Comparison of ENCODE assay signal across 8 mouse cellular contexts in genomic region chr17:12372021-12372420, GRCm38 (mm10). TPM values are rescaled to one million over a fixed set of nuclear protein-coding genes. Genes with fewer than 3 reads are reported as not detected.
A peak's percentile ranks its signal among the peaks of the same experiment; 100 is the strongest.
DNase-seq lines count a peak whose midpoint lies in the region; ATAC-seq and TF ChIP-seq lines count a peak whose summit lies in the region.

No protein-coding gene starts in this region.

- TF ChIP-seq CTCF in G1E (IDR thresholded peaks at IDR 0.05; ENCODE audit: low read depth, low read length), result peak; percentile 96

- no peak overlapping the region for H3K27ac ChIP-seq in forebrain, embryonic 13.5 days
- no peak overlapping the region for H3K27ac ChIP-seq in lung, embryonic 16.5 days (ENCODE audit: low read length)

- H3K9ac ChIP-seq in forebrain, embryonic 13.5 days, result no peak overlapping the region
- no peak overlapping the region for H3K9ac ChIP-seq in lung, embryonic 16.5 days (ENCODE audit: low read length)

- H3K4me2 ChIP-seq in forebrain, embryonic 13.5 days, result no peak overlapping the region
- peak overlapping the region; percentile 36 for H3K4me2 ChIP-seq in lung, embryonic 16.5 days (ENCODE audit: low read depth, low read length)

- peak; percentile 51 for ATAC-seq in G1E (ENCODE audit: extremely low read depth, insufficient number of reproducible peaks, low FRiP score, poor library complexity, severe bottlenecking)
- ATAC-seq in cerebellum, adult (ENCODE audit: insufficient number of reproducible peaks, low FRiP score, low TSS enrichment), result peak; percentile 43; the same call in 1 of the 2 replicates
- peak; percentile 46 for ATAC-seq in forebrain, embryonic 13.5 days
- ATAC-seq in lung, embryonic 16.5 days (ENCODE audit: low read depth), result peak; percentile 39; the same call in 1 of the 2 replicates

- no peaks in the 10 kb centered on the region for H3K9me3 ChIP-seq in G1E (replicated peaks)
- H3K9me3 ChIP-seq in forebrain, embryonic 13.5 days (replicated peaks), result no peaks in the 10 kb centered on the region
- H3K9me3 ChIP-seq in lung, embryonic 16.5 days (ENCODE audit: control insufficient read depth, low read length), result no peaks in the 10 kb centered on the region

- no peaks in the 10 kb centered on the region for H3K36me3 ChIP-seq in G1E (replicated peaks)
- no peaks in the 10 kb centered on the region for H3K36me3 ChIP-seq in forebrain, embryonic 13.5 days (ENCODE audit: poor library complexity, severe bottlenecking)
- H3K36me3 ChIP-seq in lung, embryonic 16.5 days (ENCODE audit: control insufficient read depth, insufficient read depth, low read length), result no peaks in the 10 kb centered on the region

- 26% methylated on average over 4 of the region's 4 CpGs for WGBS in forebrain, embryonic 13.5 days
- WGBS in lung, embryonic 16.5 days, result 14% methylated on average over 4 of the region's 4 CpGs

- intact Hi-C loops in heart, postnatal 10 days (cut with DNase I), result no loop called here

- H3K4me1 ChIP-seq in G1E (ENCODE audit: insufficient read depth, low read depth, low read length), result peaks cover 32% of the 10 kb centered on the region
- peaks cover 5% of the 10 kb centered on the region for H3K4me1 ChIP-seq in forebrain, embryonic 13.5 days
- H3K4me1 ChIP-seq in lung, embryonic 16.5 days (replicated peaks; ENCODE audit: control insufficient read depth, insufficient read depth, low read length), result peaks cover 5% of the 10 kb centered on the region; the same call in 1 of the 2 replicates

- H3K27me3 ChIP-seq in G1E (ENCODE audit: insufficient read depth, low read length), result peaks cover 54% of the 10 kb centered on the region
- H3K27me3 ChIP-seq in forebrain, embryonic 13.5 days, result no peaks in the 10 kb centered on the region
- no peaks in the 10 kb centered on the region for H3K27me3 ChIP-seq in lung, embryonic 16.5 days (ENCODE audit: control insufficient read depth, insufficient read depth, low read depth, low read length)

- H3K4me3 ChIP-seq in G1E (ENCODE audit: low read depth, low read length), result no peak overlapping the region
- H3K4me3 ChIP-seq in forebrain, embryonic 13.5 days, result no peak overlapping the region
- H3K4me3 ChIP-seq in lung, embryonic 16.5 days (ENCODE audit: low read length), result no peak overlapping the region

- DNase-seq in G1E (ENCODE audit: low spot score), result peak; percentile 54
- peak; percentile 70 to 83 for DNase-seq in heart, postnatal 10 days
- DNase-seq in layer of hippocampus, adult 8-10 months (ENCODE audit: low spot score in 2 of 2), result peak; percentile 46 to 71
- DNase-seq in ovary, postnatal 10 days (ENCODE audit: low spot score), result peak; percentile 10
- DNase-seq in thymus, postnatal 36 days, result peak; percentile 64 to 71

RNA-seq across cellular contexts. Expression of gene Plg, which starts 6.4 kb away (rescaled TPM):
- total RNA-seq in G1E (2014; fragmentation: Nextera tagmentation) (not detected in 2 replicates), G1E (2017) (0.06 TPM in 1 of 2 replicates, not detected in the other)
- not detected in 2 replicates for polyA plus RNA-seq in G1E (2012)
- polyA plus RNA-seq in forebrain, embryonic 13.5 days (2015; fragmentation: Nextera tagmentation; extraction: Ambion mirVana), result 0.10 and 0.40 TPM in 2 replicates
- total RNA-seq in heart, postnatal 10 days (2021), result not detected
- total RNA-seq in layer of hippocampus, adult 8-10 months (2022), result under 1 TPM in 1 of 4 experiments, not detected in 3; 0.16 TPM
- polyA plus RNA-seq in lung, embryonic 16.5 days (2015; fragmentation: Nextera tagmentation; extraction: Ambion mirVana), result 0.50 and 6.1 TPM in 2 replicates

RNA-seq across cellular contexts. Expression of gene Map3k4, which starts 53.4 kb away (rescaled TPM):
- total RNA-seq in G1E (2014; fragmentation: Nextera tagmentation) (27.5 and 28.7 TPM in 2 replicates), G1E (2017) (26.8 and 30.6 TPM in 2 replicates)
- 40.3 and 55.8 TPM in 2 replicates for polyA plus RNA-seq in G1E (2012)
- 44.9 and 46.4 TPM in 2 replicates for polyA plus RNA-seq in forebrain, embryonic 13.5 days (2015; fragmentation: Nextera tagmentation; extraction: Ambion mirVana)
- total RNA-seq in heart, postnatal 10 days (2021), result 10 to 100 TPM; 35.6 to 39.4 TPM
- total RNA-seq in layer of hippocampus, adult 8-10 months (2022), result 10 to 100 TPM; 57.9 to 78.8 (median 62.7) TPM
- polyA plus RNA-seq in lung, embryonic 16.5 days (2015; fragmentation: Nextera tagmentation; extraction: Ambion mirVana), result 29.1 and 33.8 TPM in 2 replicates

Comparison
In these comparisons a context has a peak if more than half of its experiments do, and no peak if none do; other contexts are left out.
1. DNase-seq: peak in every context shown above with its lines; median percentile 76 in heart, postnatal 10 days; 68 in thymus, postnatal 36 days; 58 in layer of hippocampus, adult 8-10 months; 54 in G1E; 10 in ovary, postnatal 10 days.